Mouse (Mus musculus): ENCODE results near the gene Itga2b. TPM values are rescaled to one million over a fixed set of nuclear protein-coding genes. Genes with fewer than 3 reads are reported as not detected.
A peak's percentile ranks its signal among the peaks of the same experiment; 100 is the strongest.

Gene Itga2b
- polyA plus RNA-seq, 1 experiment from 2014 or later: 32.9 TPM

DNA sequence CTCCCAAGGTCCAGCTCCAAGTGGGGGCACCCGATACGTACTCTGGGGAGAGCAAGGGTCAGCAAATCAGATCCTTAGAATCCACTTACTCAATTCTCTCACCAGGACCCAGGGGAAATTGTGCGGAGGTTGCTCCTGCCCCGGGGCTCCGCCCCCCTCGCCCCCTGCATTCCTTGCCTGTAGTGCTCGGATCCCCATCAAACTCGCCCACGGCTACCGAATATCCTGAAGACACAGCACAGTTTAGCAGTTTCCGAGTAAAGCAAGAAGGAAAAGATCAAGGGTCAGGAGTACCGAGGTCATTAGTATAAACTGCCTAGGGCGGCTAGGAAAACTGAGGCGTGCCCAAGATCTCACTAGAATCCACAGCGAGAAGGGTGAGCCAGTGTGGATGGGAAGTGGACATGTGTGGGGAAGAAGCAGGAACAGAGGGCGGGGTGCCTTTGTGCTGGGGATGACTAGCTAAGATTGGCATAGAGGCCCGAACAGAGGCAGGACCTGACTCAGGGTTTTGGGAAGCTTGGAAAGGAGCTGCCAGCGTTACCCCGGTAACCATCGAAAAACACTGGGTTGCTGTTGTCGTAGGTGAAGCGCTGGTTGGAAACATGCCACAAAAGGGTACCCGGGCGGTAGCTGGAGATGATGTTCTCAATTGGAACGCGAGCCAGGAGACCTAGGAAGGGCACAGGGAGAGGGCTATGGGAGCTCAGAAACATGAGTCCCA is 4.0 kb downstream of the Itga2b start:
- Histone ChIP-seq H3K27ac (ENCODE audit: low read length) (no peak overlapping the region), H3K4me1 (ENCODE audit: control insufficient read depth, low read depth, low read length) (peaks cover 37% of the 10 kb centered on the region), H3K9ac (ENCODE audit: low read depth, low read length) (no peak overlapping the region), H3K4me3 (ENCODE audit: low read depth, low read length) (no peak overlapping the region), H3K4me2 (ENCODE audit: low read depth, low read length) (no peak overlapping the region), H3K27me3 (ENCODE audit: control insufficient read depth, insufficient read depth, low read depth, low read length) (no peaks in the 10 kb centered on the region), H3K9me3 (replicated peaks; ENCODE audit: control insufficient read depth, low read length) (no peaks in the 10 kb centered on the region), H3K36me3 (ENCODE audit: control insufficient read depth, insufficient read depth) (no peaks in the 10 kb centered on the region)
- no peak for ATAC-seq (ENCODE audit: low read depth)
- 63% methylated on average over 26 of the region's 26 CpGs for WGBS (ENCODE audit: insufficient replicate concordance)

- Histone ChIP-seq H3K4me2 (ENCODE audit: low read depth, low read length) (no peak overlapping the region), H3K27me3 (ENCODE audit: control insufficient read depth, insufficient read depth, low read depth, low read length) (no peaks in the 10 kb centered on the region), H3K9ac (ENCODE audit: low read depth, low read length) (no peak overlapping the region), H3K9me3 (replicated peaks; ENCODE audit: control insufficient read depth, low read length) (no peaks in the 10 kb centered on the region), H3K4me1 (ENCODE audit: control insufficient read depth, low read depth, low read length) (peaks cover 29% of the 10 kb centered on the region), H3K36me3 (ENCODE audit: control insufficient read depth, insufficient read depth) (no peaks in the 10 kb centered on the region), H3K4me3 (ENCODE audit: low read depth, low read length) (no peak overlapping the region), H3K27ac (ENCODE audit: low read length) (no peak overlapping the region)
- ATAC-seq (ENCODE audit: low read depth): no peak
- 85% methylated on average over 6 of the region's 6 CpGs for WGBS (ENCODE audit: insufficient replicate concordance)
Observed at GRCm38 (mm10) chr11:102464901-102465300, 5.0 kb downstream of the Itga2b start.

GRCm38 (mm10) chr11:102461764-102462163 is 8.2 kb downstream of the Itga2b start:
- H3K4me3 ChIP-seq (ENCODE audit: low read depth, low read length): no peak overlapping the region
- H3K27ac ChIP-seq (ENCODE audit: low read length): no peak overlapping the region
- H3K27me3 ChIP-seq (ENCODE audit: control insufficient read depth, insufficient read depth, low read depth, low read length): no peaks in the 10 kb centered on the region; the same call in 1 of the 2 replicates
- H3K9me3 ChIP-seq (replicated peaks; ENCODE audit: control insufficient read depth, low read length): no peaks in the 10 kb centered on the region
- WGBS (ENCODE audit: insufficient replicate concordance): 47% methylated on average over 3 of the region's 3 CpGs
- H3K36me3 ChIP-seq (ENCODE audit: control insufficient read depth, insufficient read depth): no peaks in the 10 kb centered on the region
- no peak overlapping the region for H3K9ac ChIP-seq (ENCODE audit: low read depth, low read length)
- peaks cover 3% of the 10 kb centered on the region for H3K4me1 ChIP-seq (ENCODE audit: control insufficient read depth, low read depth, low read length)
- ATAC-seq (ENCODE audit: low read depth): no peak
- H3K4me2 ChIP-seq (ENCODE audit: low read depth, low read length): no peak overlapping the region

- no peak overlapping the region for H3K4me3 ChIP-seq (ENCODE audit: low read depth, low read length)
- no peaks in the 10 kb centered on the region for H3K9me3 ChIP-seq (replicated peaks; ENCODE audit: control insufficient read depth, low read length)
- 0 out of 2 replicates have a peak, but pooled peaks have one; percentile 23 for ATAC-seq (ENCODE audit: low read depth)
- H3K36me3 ChIP-seq (ENCODE audit: control insufficient read depth, insufficient read depth): no peaks in the 10 kb centered on the region
- peaks cover 8% of the 10 kb centered on the region for H3K4me1 ChIP-seq (ENCODE audit: control insufficient read depth, low read depth, low read length)
- no peaks in the 10 kb centered on the region; the same call in 1 of the 2 replicates for H3K27me3 ChIP-seq (ENCODE audit: control insufficient read depth, insufficient read depth, low read depth, low read length)
- WGBS (ENCODE audit: insufficient replicate concordance): 56% methylated on average over 16 of the region's 16 CpGs
- H3K9ac ChIP-seq (ENCODE audit: low read depth, low read length): no peak overlapping the region
- H3K27ac ChIP-seq (ENCODE audit: low read length): no peak overlapping the region
- H3K4me2 ChIP-seq (ENCODE audit: low read depth, low read length): no peak overlapping the region
Observed at GRCm38 (mm10) chr11:102460541-102460940, 9.4 kb downstream of the Itga2b start.

DNA sequence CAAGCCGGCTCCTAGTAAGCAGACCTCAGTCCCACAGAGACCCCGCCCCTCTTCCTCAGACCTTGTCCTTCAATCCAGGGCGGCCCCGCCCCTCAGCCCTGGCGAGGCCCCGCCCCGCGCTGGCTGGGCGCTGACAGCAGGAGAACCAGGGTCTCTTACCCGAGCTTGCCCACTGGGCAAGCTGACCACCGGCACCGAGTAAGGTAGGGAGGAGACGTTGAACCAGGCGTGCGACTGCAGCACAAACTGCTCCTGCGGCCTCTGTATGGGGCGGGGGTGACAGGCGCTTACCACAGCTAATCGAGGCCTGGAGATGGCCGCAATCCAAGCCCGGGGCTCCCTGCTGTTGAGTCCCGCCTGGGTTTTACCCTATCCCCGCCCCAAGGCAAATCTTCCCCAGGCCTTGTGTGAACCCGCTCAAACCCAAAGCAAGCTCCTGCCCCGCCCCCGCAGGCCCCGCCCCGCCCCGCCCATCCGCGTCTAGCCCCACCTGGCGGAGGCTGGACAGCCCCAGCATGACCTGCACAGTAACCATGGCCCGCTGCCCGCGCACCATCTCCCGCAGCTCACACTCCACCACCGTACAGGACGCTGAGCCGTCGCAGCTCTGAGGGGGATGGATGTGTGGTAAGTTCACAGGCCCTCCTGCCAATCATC is 14.1 kb downstream of the Itga2b start:
- Histone ChIP-seq H3K4me2 (ENCODE audit: low read depth, low read length) (peak overlapping the region; percentile 77), H3K27ac (ENCODE audit: low read length) (no peak overlapping the region; the same call in 1 of the 2 replicates), H3K9ac (ENCODE audit: low read depth, low read length) (peak overlapping the region; percentile 38; the same call in 1 of the 2 replicates), H3K9me3 (replicated peaks; ENCODE audit: control insufficient read depth, low read length) (no peaks in the 10 kb centered on the region), H3K27me3 (ENCODE audit: control insufficient read depth, insufficient read depth, low read depth, low read length) (peaks cover 8% of the 10 kb centered on the region), H3K4me3 (ENCODE audit: low read depth, low read length) (peak overlapping the region; percentile 53), H3K36me3 (ENCODE audit: control insufficient read depth, insufficient read depth) (no peaks in the 10 kb centered on the region), H3K4me1 (ENCODE audit: control insufficient read depth, low read depth, low read length) (peaks cover 11% of the 10 kb centered on the region)
- WGBS (ENCODE audit: insufficient replicate concordance): 5% methylated on average over 40 of the region's 40 CpGs
- ATAC-seq (ENCODE audit: low read depth): peak; percentile 83

DNA sequence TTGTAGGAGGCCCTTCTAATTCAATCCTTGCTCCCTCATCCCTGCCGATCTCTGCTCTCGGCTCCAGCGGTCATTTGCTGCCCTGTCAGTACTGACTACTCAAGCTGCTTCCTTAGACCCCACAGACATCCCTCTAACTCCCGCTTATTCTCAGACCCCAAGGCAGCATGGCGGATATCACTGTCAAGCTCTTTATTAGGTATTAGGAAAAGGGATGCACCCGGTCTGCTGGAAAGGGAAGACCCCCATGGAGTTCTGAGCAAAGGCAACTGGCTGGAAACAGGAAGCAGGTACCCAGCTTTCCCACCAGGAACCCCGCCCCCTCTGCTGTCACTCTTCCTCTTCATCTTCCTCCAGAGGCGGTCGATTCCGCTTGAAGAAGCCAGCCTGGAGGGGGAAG is 16.8 kb downstream of the Itga2b start:
- WGBS (ENCODE audit: insufficient replicate concordance): 29% methylated on average over 10 of the region's 10 CpGs

GRCm38 (mm10) chr11:102449043-102450008 is 20.6 kb downstream of the Itga2b start:
- no peak overlapping the region for H3K4me3 ChIP-seq (ENCODE audit: low read depth, low read length)
- no peak for ATAC-seq (ENCODE audit: low read depth)
- no peaks in the 10 kb centered on the region for H3K9me3 ChIP-seq (replicated peaks; ENCODE audit: control insufficient read depth, low read length)
- WGBS (ENCODE audit: insufficient replicate concordance): 52% methylated on average over 17 of the region's 17 CpGs
- no peaks in the 10 kb centered on the region for H3K36me3 ChIP-seq (ENCODE audit: control insufficient read depth, insufficient read depth)
- H3K27ac ChIP-seq (ENCODE audit: low read length): no peak overlapping the region
- no peak overlapping the region for H3K4me2 ChIP-seq (ENCODE audit: low read depth, low read length)
- H3K4me1 ChIP-seq (ENCODE audit: control insufficient read depth, low read depth, low read length): peaks cover 11% of the 10 kb centered on the region
- no peak overlapping the region for H3K9ac ChIP-seq (ENCODE audit: low read depth, low read length)
- peaks cover 67% of the 10 kb centered on the region for H3K27me3 ChIP-seq (ENCODE audit: control insufficient read depth, insufficient read depth, low read depth, low read length)

More for the DNA sequence above, 16.8 kb downstream of the Itga2b start:
- no peak overlapping the region for H3K4me3 ChIP-seq (ENCODE audit: low read depth, low read length)
- no peaks in the 10 kb centered on the region for H3K9me3 ChIP-seq (replicated peaks; ENCODE audit: control insufficient read depth, low read length)
- H3K4me1 ChIP-seq (ENCODE audit: control insufficient read depth, low read depth, low read length): peaks cover 11% of the 10 kb centered on the region
- H3K9ac ChIP-seq (ENCODE audit: low read depth, low read length): no peak overlapping the region
- H3K27me3 ChIP-seq (ENCODE audit: control insufficient read depth, insufficient read depth, low read depth, low read length): peaks cover 33% of the 10 kb centered on the region
- no peaks in the 10 kb centered on the region for H3K36me3 ChIP-seq (ENCODE audit: control insufficient read depth, insufficient read depth)
- no peak overlapping the region for H3K4me2 ChIP-seq (ENCODE audit: low read depth, low read length)
- H3K27ac ChIP-seq (ENCODE audit: low read length): no peak overlapping the region
- ATAC-seq (ENCODE audit: low read depth): no peak

GRCm38 (mm10) chr11:102448327-102448726 is 21.6 kb downstream of the Itga2b start:
- H3K36me3 ChIP-seq (ENCODE audit: control insufficient read depth, insufficient read depth): no peaks in the 10 kb centered on the region
- no peak overlapping the region for H3K9ac ChIP-seq (ENCODE audit: low read depth, low read length)
- H3K4me1 ChIP-seq (ENCODE audit: control insufficient read depth, low read depth, low read length): peaks cover 11% of the 10 kb centered on the region
- no peak overlapping the region for H3K4me2 ChIP-seq (ENCODE audit: low read depth, low read length)
- no peak overlapping the region for H3K27ac ChIP-seq (ENCODE audit: low read length)
- peaks cover 68% of the 10 kb centered on the region for H3K27me3 ChIP-seq (ENCODE audit: control insufficient read depth, insufficient read depth, low read depth, low read length)
- 15% methylated on average over 8 of the region's 8 CpGs for WGBS (ENCODE audit: insufficient replicate concordance)
- no peak overlapping the region for H3K4me3 ChIP-seq (ENCODE audit: low read depth, low read length)
- H3K9me3 ChIP-seq (replicated peaks; ENCODE audit: control insufficient read depth, low read length): no peaks in the 10 kb centered on the region
- no peak for ATAC-seq (ENCODE audit: low read depth)
